Mouse (Mus musculus): ENCODE measurements around the gene Lrp6. TPM values are rescaled to one million over a fixed set of nuclear protein-coding genes. Genes with fewer than 3 reads are reported as not detected.

The Lrp6 gene
- polyA plus RNA-seq, 1 experiment from 2014 or later: 19.7 TPM

GRCm38 (mm10) chr6:134602371-134603003 lies 35.7 kb upstream of the Lrp6 start:
- no peak for ATAC-seq (ENCODE audit: low read depth)
- H3K27me3 ChIP-seq (ENCODE audit: control insufficient read depth, insufficient read depth, low read length): no peaks in the 10 kb centered on the region
- H3K27ac ChIP-seq (ENCODE audit: low read depth, low read length): no peak overlapping the region
- no peaks in the 10 kb centered on the region for H3K4me1 ChIP-seq (ENCODE audit: control insufficient read depth, insufficient read depth, low read length)
- no peak overlapping the region for H3K9ac ChIP-seq (replicated peaks; ENCODE audit: low read depth, low read length)
- H3K9me3 ChIP-seq (ENCODE audit: control insufficient read depth, low read length): no peaks in the 10 kb centered on the region
- no peak overlapping the region for H3K4me3 ChIP-seq (ENCODE audit: low read depth, low read length)
- H3K4me2 ChIP-seq (ENCODE audit: low read depth, low read length): no peak overlapping the region
- H3K36me3 ChIP-seq (ENCODE audit: control insufficient read depth, insufficient read depth, low read length): no peaks in the 10 kb centered on the region
- WGBS: 45% methylated on average over 10 of the region's 10 CpGs

DNA sequence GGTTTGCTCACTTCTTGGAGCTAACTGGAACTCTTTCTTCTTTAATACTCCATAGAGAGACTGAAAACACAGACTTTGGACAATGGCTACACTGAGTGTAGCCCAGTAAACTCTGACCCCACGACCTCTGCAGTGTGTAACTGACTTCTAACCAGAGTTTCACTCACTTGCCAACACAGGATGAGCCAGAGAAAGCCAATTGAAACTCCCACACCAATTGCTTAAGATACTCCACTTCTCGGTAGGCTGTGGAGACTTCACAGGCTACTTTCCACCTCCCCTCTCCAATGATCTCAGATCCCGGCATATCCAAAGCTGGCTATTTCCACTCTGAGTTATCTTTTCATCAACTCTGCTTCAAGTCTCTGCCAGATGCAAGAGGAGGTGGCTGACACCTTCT lies 35.0 kb upstream of the Lrp6 start:
- 60% methylated on average over 3 of the region's 3 CpGs for WGBS
- H3K9me3 ChIP-seq (ENCODE audit: control insufficient read depth, low read length): no peaks in the 10 kb centered on the region
- no peak overlapping the region for H3K4me2 ChIP-seq (ENCODE audit: low read depth, low read length)
- no peak for ATAC-seq (ENCODE audit: low read depth)
- no peak overlapping the region for H3K9ac ChIP-seq (replicated peaks; ENCODE audit: low read depth, low read length)
- H3K4me1 ChIP-seq (ENCODE audit: control insufficient read depth, insufficient read depth, low read length): no peaks in the 10 kb centered on the region
- no peak overlapping the region for H3K27ac ChIP-seq (ENCODE audit: low read depth, low read length)
- no peaks in the 10 kb centered on the region for H3K27me3 ChIP-seq (ENCODE audit: control insufficient read depth, insufficient read depth, low read length)
- H3K4me3 ChIP-seq (ENCODE audit: low read depth, low read length): no peak overlapping the region
- no peaks in the 10 kb centered on the region for H3K36me3 ChIP-seq (ENCODE audit: control insufficient read depth, insufficient read depth, low read length)

- H3K4me3 ChIP-seq (ENCODE audit: low read depth, low read length): no peak overlapping the region
- no peaks in the 10 kb centered on the region for H3K36me3 ChIP-seq (ENCODE audit: control insufficient read depth, insufficient read depth, low read length)
- 57% methylated on average over 7 of the region's 7 CpGs for WGBS
- H3K27me3 ChIP-seq (ENCODE audit: control insufficient read depth, insufficient read depth, low read length): no peaks in the 10 kb centered on the region
- no peak overlapping the region for H3K9ac ChIP-seq (replicated peaks; ENCODE audit: low read depth, low read length)
- no peaks in the 10 kb centered on the region for H3K4me1 ChIP-seq (ENCODE audit: control insufficient read depth, insufficient read depth, low read length)
- ATAC-seq (ENCODE audit: low read depth): no peak
- H3K4me2 ChIP-seq (ENCODE audit: low read depth, low read length): no peak overlapping the region
- H3K27ac ChIP-seq (ENCODE audit: low read depth, low read length): no peak overlapping the region
- no peaks in the 10 kb centered on the region for H3K9me3 ChIP-seq (ENCODE audit: control insufficient read depth, low read length)
These were observed 34.4 kb upstream of the Lrp6 start for GRCm38 (mm10) chr6:134601130-134601529.

- H3K36me3 ChIP-seq (ENCODE audit: control insufficient read depth, insufficient read depth, low read length): no peaks in the 10 kb centered on the region
- ATAC-seq (ENCODE audit: low read depth): no peak
- WGBS: 81% methylated on average over 1 of the region's 1 CpGs
- no peak overlapping the region for H3K27ac ChIP-seq (ENCODE audit: low read depth, low read length)
- no peaks in the 10 kb centered on the region for H3K4me1 ChIP-seq (ENCODE audit: control insufficient read depth, insufficient read depth, low read length)
- H3K4me3 ChIP-seq (ENCODE audit: low read depth, low read length): no peak overlapping the region
- no peak overlapping the region for H3K9ac ChIP-seq (replicated peaks; ENCODE audit: low read depth, low read length)
- no peaks in the 10 kb centered on the region for H3K27me3 ChIP-seq (ENCODE audit: control insufficient read depth, insufficient read depth, low read length)
- H3K4me2 ChIP-seq (ENCODE audit: low read depth, low read length): no peak overlapping the region
- H3K9me3 ChIP-seq (ENCODE audit: control insufficient read depth, low read length): no peaks in the 10 kb centered on the region
These were observed 32.5 kb upstream of the Lrp6 start for GRCm38 (mm10) chr6:134599239-134599638.

DNA sequence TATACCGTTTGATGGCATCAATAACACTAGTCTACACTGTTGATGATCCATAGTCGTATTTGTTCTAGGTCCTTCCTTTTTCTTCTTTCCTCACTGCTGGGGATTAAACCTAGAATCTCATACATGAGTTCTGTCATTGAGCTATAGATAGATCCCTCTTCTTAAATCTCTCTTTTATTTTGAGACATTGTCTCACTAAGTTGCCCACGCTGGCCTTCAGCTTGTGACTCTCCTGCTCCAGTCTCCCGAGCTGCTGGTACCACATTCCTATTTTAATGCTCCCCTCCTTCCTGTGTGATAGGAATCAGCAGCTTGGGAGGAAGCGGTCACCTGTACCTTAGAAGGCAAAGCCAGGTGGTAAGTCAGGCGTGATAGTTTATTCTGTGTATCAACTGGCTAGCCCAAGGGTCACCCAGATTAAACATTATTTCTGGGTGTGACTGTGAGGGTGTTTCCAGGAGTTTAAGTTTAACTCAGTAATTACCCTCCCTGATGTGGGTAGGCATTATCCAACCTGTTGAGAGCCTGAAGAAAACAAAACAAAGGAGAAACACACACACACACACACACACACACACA lies 31.0 kb upstream of the Lrp6 start:
- H3K9ac ChIP-seq (replicated peaks; ENCODE audit: low read depth, low read length): no peak overlapping the region
- H3K9me3 ChIP-seq (ENCODE audit: control insufficient read depth, low read length): no peaks in the 10 kb centered on the region
- no peak overlapping the region for H3K4me2 ChIP-seq (ENCODE audit: low read depth, low read length)
- H3K4me1 ChIP-seq (ENCODE audit: control insufficient read depth, insufficient read depth, low read length): no peaks in the 10 kb centered on the region
- ATAC-seq (ENCODE audit: low read depth): no peak
- H3K36me3 ChIP-seq (ENCODE audit: control insufficient read depth, insufficient read depth, low read length): no peaks in the 10 kb centered on the region
- H3K4me3 ChIP-seq (ENCODE audit: low read depth, low read length): no peak overlapping the region
- H3K27me3 ChIP-seq (ENCODE audit: control insufficient read depth, insufficient read depth, low read length): no peaks in the 10 kb centered on the region
- H3K27ac ChIP-seq (ENCODE audit: low read depth, low read length): no peak overlapping the region
- 93% methylated on average over 6 of the region's 6 CpGs for WGBS

DNA sequence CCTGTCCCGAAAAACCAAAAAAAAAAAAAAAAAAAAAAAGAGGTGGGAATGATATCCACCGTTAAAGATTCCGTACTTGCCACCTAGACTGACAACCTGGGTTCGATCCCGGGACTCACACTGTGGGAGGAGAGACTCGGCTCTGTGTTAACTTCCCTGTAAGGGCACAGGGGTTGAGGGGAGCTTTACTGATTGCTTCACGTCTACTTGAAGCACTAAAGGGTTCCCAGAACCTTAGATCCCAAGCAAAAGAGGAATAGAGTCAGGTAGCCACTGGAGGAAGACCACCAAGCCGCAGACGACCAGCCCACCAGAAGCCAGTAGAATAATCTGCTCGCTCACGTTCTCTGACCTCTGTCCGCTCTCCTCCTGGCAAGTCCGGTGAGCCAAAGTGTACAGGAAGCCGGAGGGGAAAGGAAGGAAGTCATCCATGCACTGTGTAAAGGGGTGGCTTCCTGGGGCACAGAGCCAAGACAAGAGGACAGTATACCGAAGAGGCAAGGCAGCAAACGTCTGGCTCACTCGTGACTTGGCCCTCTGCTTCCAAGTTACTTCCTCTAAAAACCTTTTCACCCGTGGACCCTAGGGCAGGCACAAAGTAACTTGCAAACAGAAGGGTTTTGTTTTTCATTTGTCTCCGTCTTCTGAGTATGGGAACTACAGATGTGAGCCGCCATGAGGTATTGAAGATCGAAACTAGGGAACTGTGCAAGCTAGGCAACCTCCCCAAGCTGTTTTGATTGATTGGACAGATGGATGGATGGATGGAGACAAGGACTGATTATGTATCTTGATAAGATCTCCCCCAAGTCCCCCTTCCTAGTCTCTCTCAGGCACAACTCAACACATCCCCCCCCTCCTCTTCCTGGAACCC lies 28.0 kb upstream of the Lrp6 start:
- Histone ChIP-seq H3K27me3 (ENCODE audit: control insufficient read depth, insufficient read depth, low read length) (no peaks in the 10 kb centered on the region), H3K4me1 (ENCODE audit: control insufficient read depth, insufficient read depth, low read length) (no peaks in the 10 kb centered on the region), H3K9ac (replicated peaks; ENCODE audit: low read depth, low read length) (no peak overlapping the region), H3K4me3 (ENCODE audit: low read depth, low read length) (no peak overlapping the region), H3K27ac (ENCODE audit: low read depth, low read length) (no peak overlapping the region), H3K4me2 (ENCODE audit: low read depth, low read length) (no peak overlapping the region), H3K9me3 (ENCODE audit: control insufficient read depth, low read length) (no peaks in the 10 kb centered on the region), H3K36me3 (ENCODE audit: control insufficient read depth, insufficient read depth, low read length) (no peaks in the 10 kb centered on the region)
- ATAC-seq (ENCODE audit: low read depth): no peak
- WGBS: 84% methylated on average over 21 of the region's 21 CpGs

DNA sequence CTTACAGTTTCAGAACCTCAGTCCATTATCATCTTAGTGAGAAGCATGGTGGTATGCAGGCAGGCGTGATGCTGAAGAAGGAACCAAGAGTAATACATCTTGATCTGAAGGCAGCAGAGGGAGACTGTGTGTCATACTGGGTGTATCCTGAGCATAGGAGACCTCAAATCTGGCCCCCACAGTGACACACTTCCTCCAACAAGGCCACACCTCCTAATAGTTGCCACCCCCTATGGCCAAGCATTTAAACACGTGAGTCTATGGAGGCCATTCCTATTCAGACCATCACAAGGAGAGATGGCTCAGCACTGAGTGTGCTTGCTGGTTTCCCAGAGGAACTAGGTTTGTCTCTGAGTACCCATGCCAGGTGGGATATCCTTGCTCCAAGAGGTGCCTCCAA lies 24.8 kb upstream of the Lrp6 start:
- Histone ChIP-seq H3K4me3 (ENCODE audit: low read depth, low read length) (no peak overlapping the region), H3K27me3 (ENCODE audit: control insufficient read depth, insufficient read depth, low read length) (no peaks in the 10 kb centered on the region), H3K9ac (replicated peaks; ENCODE audit: low read depth, low read length) (no peak overlapping the region), H3K36me3 (ENCODE audit: control insufficient read depth, insufficient read depth, low read length) (no peaks in the 10 kb centered on the region), H3K4me1 (ENCODE audit: control insufficient read depth, insufficient read depth, low read length) (no peaks in the 10 kb centered on the region), H3K9me3 (ENCODE audit: control insufficient read depth, low read length) (no peaks in the 10 kb centered on the region), H3K27ac (ENCODE audit: low read depth, low read length) (no peak overlapping the region), H3K4me2 (ENCODE audit: low read depth, low read length) (no peak overlapping the region)
- WGBS: 73% methylated on average over 2 of the region's 2 CpGs
- ATAC-seq (ENCODE audit: low read depth): no peak

DNA sequence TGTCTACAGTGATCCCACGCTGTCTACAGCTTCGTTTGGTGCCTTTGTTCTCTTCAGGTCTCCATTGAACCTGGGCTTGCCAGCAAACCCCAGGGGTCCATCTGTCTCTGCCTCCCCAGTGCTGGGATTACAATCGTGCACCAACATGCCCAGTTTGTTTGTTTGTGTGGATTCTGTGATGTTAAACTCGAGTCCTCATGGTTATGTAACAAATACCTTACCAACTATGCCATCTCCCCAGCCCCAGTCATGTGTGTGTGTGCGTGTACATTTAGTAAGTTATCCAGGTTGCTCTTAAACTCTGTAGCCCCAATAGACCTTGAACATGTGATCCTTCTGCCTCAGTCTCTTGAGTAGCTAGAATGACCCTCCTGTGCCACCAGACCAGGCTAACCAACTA lies 19.5 kb upstream of the Lrp6 start:
- no peaks in the 10 kb centered on the region for H3K4me1 ChIP-seq (ENCODE audit: control insufficient read depth, insufficient read depth, low read length)
- no peaks in the 10 kb centered on the region; the same call in 1 of the 2 replicates for H3K9me3 ChIP-seq (ENCODE audit: control insufficient read depth, low read length)
- WGBS: 87% methylated on average over 5 of the region's 5 CpGs
- H3K4me3 ChIP-seq (ENCODE audit: low read depth, low read length): no peak overlapping the region
- H3K27me3 ChIP-seq (ENCODE audit: control insufficient read depth, insufficient read depth, low read length): no peaks in the 10 kb centered on the region
- H3K36me3 ChIP-seq (ENCODE audit: control insufficient read depth, insufficient read depth, low read length): no peaks in the 10 kb centered on the region
- no peak overlapping the region for H3K27ac ChIP-seq (ENCODE audit: low read depth, low read length)
- no peak for ATAC-seq (ENCODE audit: low read depth)
- no peak overlapping the region for H3K9ac ChIP-seq (replicated peaks; ENCODE audit: low read depth, low read length)
- H3K4me2 ChIP-seq (ENCODE audit: low read depth, low read length): no peak overlapping the region

DNA sequence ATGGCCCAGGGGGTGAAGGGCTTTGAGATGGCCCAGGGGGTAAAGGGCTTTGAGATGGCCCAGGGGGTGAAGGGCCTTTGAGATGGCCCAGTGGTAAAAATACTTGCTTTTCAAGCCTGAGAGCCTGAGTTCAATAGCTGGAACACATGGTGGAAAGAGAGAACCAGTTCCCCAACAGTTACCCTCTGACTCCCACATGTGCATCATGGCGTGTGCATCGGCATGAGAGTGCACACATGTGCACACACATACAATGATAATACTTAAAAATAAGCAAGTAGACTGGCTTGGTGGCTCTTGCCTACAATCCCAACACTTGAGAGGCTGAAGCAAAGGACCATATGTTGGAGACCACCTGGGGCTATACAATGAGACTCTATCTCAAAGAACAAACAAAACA lies 17.9 kb upstream of the Lrp6 start:
- H3K27me3 ChIP-seq (ENCODE audit: control insufficient read depth, insufficient read depth, low read length): no peaks in the 10 kb centered on the region
- no peak overlapping the region for H3K27ac ChIP-seq (ENCODE audit: low read depth, low read length)
- H3K4me1 ChIP-seq (ENCODE audit: control insufficient read depth, insufficient read depth, low read length): no peaks in the 10 kb centered on the region
- no peak overlapping the region for H3K4me3 ChIP-seq (ENCODE audit: low read depth, low read length)
- H3K9me3 ChIP-seq (ENCODE audit: control insufficient read depth, low read length): no peaks in the 10 kb centered on the region; the same call in 1 of the 2 replicates
- ATAC-seq (ENCODE audit: low read depth): no peak
- no peak overlapping the region for H3K9ac ChIP-seq (replicated peaks; ENCODE audit: low read depth, low read length)
- no peaks in the 10 kb centered on the region for H3K36me3 ChIP-seq (ENCODE audit: control insufficient read depth, insufficient read depth, low read length)
- WGBS: 98% methylated on average over 2 of the region's 2 CpGs
- no peak overlapping the region for H3K4me2 ChIP-seq (ENCODE audit: low read depth, low read length)

Measured in neural tube, embryonic 14.5 days (tissue).